26 mouse cellular contexts compared by ENCODE assay signal in the genomic region with DNA sequence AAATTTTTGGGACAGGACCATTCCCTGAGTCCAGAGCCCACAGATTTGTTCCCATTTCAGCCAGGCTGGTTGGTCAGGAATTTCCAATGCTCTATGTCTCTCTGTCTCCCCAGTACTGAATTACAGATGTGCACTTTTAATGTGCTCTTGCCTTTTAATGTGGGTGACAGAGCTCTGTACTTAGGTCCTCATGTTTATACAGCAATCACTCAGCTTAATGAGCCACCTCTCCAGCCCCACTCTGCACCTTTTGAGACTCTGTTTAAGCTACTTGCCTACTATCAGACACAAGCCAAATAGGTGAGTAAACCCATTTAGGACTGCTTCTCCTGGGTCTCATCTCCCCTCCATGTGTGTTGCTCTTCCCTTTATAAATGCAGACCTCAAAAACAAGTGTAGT.
"Had no signal": no experiment of that assay in that cellular context is flagged by ENCODE, and none has a peak within 500 bp of the region (broad histone marks: within the 10 kb centered on the region; RNA-seq: fewer than 3 reads in every experiment).

No protein-coding gene starts in this region.

- H3K9ac ChIP-seq: heart, embryonic 12.5 days; hindbrain, embryonic 12.5 days; hindbrain, embryonic 14.5 days; intestine, embryonic 15.5 days; limb, embryonic 12.5 days had no signal

- H3K27ac ChIP-seq: heart, embryonic 10.5 days; hindbrain, embryonic 10.5 days; hindbrain, embryonic 12.5 days; hindbrain, embryonic 14.5 days; intestine, embryonic 15.5 days; layer of hippocampus, adult 2 months; left cerebral cortex, adult 2 months; limb, embryonic 10.5 days; limb, embryonic 12.5 days had no signal

- DNase-seq: gastrocnemius, adult 2 months; gastrocnemius, postnatal 10 days; gastrocnemius, postnatal 25 days; heart, adult 18-20 months; heart, postnatal 10 days; heart, postnatal 4 days; kidney, adult 18-20 months; kidney, adult 8-10 months; kidney, postnatal 10 days; kidney, postnatal 4 days; liver had no signal

- ATAC-seq: forebrain, embryonic 16.5 days; hindbrain, embryonic 16.5 days; inflammation-experienced regulatory T-cells, adult 6 months; intestine, embryonic 15.5 days; intestine, postnatal 0 days had no signal

- H3K36me3 ChIP-seq: heart, embryonic 10.5 days; heart, embryonic 12.5 days; hindbrain, embryonic 10.5 days; hindbrain, embryonic 12.5 days; intestine, embryonic 15.5 days; limb, embryonic 10.5 days; limb, embryonic 12.5 days had no signal

- H3K4me2 ChIP-seq: heart, embryonic 12.5 days; hindbrain, embryonic 12.5 days; hindbrain, embryonic 14.5 days; intestine, embryonic 15.5 days; limb, embryonic 12.5 days; liver, embryonic 11.5 days had no signal

- H3K9me3 ChIP-seq: heart, embryonic 10.5 days; heart, embryonic 12.5 days; hindbrain, embryonic 10.5 days; hindbrain, embryonic 12.5 days; intestine, embryonic 15.5 days; limb, embryonic 10.5 days; limb, embryonic 12.5 days had no signal

- H3K4me3 ChIP-seq: gastrocnemius, adult 2 months; heart, embryonic 10.5 days; heart, embryonic 12.5 days; hindbrain, embryonic 10.5 days; hindbrain, embryonic 12.5 days; intestine, embryonic 15.5 days; layer of hippocampus, adult 2 months; left cerebral cortex, adult 2 months; limb, embryonic 10.5 days; limb, embryonic 12.5 days had no signal

- H3K27me3 ChIP-seq: heart, embryonic 12.5 days; hindbrain, embryonic 12.5 days; intestine, embryonic 15.5 days; limb, embryonic 12.5 days had no signal

- H3K4me1 ChIP-seq: hindbrain, embryonic 10.5 days; hindbrain, embryonic 12.5 days; limb, embryonic 10.5 days had no signal
